Mouse (Mus musculus) ovary, postnatal 14 days (tissue): ENCODE data around the gene Spint1.

Experiments used
- DNase-seq: peaks from one replicate; pipeline ENCODE4 v3.0.0; 2022; ENCODE audit warnings: low spot score

Spint1 gene

DNA sequence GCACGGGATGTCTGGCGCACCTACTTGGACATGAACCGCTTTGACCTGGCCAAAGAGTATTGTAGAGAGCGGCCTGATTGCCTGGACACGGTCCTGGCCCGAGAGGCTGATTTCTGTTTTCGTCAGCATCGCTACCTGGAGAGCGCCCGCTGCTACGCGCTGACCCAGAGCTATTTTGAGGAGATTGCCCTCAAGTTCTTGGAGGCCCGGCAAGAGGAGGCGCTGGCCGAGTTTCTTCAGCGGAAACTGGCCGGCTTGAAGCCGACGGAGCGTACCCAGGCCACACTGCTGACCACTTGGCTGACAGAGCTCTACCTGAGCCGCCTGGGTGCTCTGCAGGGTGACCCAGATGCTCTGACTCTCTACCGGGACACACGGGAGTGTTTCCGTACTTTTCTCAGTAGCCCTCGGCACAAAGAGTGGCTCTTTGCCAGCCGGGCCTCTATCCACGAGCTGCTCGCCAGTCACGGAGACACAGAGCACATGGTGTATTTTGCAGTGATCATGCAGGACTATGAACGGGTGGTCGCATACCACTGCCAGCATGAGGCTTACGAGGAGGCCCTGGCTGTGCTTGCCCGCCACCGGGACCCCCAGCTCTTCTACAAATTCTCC is 56.7 kb downstream of the Spint1 start:
- no peak for DNase-seq

DNA sequence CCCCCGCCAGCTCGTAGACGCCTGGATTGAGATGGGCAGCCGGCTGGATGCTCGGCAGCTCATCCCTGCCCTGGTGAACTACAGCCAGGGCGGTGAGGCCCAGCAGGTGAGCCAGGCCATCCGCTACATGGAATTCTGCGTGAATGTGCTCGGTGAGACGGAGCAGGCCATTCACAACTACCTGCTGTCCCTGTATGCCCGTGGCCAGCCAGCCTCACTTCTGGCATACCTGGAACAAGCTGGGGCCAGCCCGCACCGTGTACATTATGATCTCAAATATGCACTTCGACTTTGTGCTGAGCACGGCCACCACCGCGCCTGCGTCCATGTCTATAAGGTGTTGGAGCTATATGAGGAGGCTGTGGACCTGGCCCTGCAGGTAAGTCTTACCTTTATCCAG is 57.2 kb downstream of the Spint1 start:
- no peak for DNase-seq

GRCm38 (mm10) chr2:119296756-119297155 is 59.6 kb downstream of the Spint1 start:
- DNase-seq, result no peak

- DNase-seq, result no peak
Measured at GRCm38 (mm10) chr2:119297506-119297905, 60.3 kb downstream of the Spint1 start.

DNA sequence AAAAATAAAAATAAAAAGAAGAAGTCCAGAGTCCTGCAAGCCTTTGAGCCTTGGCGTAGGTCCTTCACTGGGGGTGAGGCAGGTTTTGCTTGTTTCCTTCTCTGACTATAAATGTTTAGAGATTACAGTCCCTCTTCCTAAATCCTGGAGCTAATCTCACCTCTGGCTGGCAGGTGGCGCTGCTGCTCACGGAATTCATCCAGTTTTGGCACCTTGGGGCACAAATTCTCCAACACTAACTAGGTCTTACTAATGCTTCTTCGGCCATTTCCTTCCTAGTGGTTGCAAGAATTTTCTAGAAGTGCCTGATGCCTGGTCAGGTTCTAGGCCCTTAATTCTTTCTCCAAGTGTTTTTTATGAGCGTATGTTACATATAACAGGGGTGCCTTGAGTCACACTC is 61.2 kb downstream of the Spint1 start:
- DNase-seq, result peak; percentile 64

DNA sequence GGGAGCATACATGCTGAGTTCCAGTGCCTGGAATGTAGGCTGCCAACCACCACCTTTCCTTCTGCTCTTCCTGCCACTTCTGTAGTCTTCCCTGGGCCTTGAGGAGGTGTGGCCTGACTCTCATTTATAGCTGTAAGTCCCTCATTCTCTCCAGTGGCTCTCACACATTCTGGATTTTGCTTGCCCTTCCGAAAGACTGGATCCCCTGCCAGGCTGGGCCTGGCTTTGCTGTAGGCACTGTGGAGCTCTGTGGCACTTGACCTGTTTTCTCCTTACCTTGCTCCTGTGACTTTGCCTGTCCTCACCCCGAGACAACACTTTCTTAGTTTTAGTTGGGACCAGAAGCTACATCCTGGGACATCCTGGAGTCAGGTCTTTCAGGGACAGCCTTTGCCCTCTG is 61.7 kb downstream of the Spint1 start:
- DNase-seq, result no peak
